Mouse (Mus musculus) bone marrow, adult 2 months (tissue): ENCODE data around the gene Platr17.

Source experiments
- CTCF ChIP-seq: fragments of 200-500 bp; IDR thresholded peaks from 2 replicates; pipeline ENCODE4 v1.5.1; 2011; ENCODE audit warnings: low read length, control low read depth; ENCODE audit not compliant: control insufficient read depth, insufficient read depth
- POLR2A ChIP-seq: fragments of 200-500 bp; IDR thresholded peaks from 2 replicates; pipeline ENCODE4 v1.6.1; 2011; ENCODE audit warnings: low read depth, mild to moderate bottlenecking, control low read depth, low read length, borderline replicate concordance; ENCODE audit not compliant: control insufficient read depth

GRCm38 (mm10) chr17:33951021-33951946 is 46.3 kb downstream of the Platr17 start, which contains the start of gene B3galt4:
- TF ChIP-seq CTCF, result peak; percentile 4; the same call in 1 of the 2 replicates
- peak; percentile 59; the same call in 1 of the 2 replicates for TF ChIP-seq POLR2A
